Mouse (Mus musculus) MEL (cell line): ENCODE measurements around the gene Enthd1.

Experiments
- CTCF ChIP-seq, 3 experiments: IDR thresholded peaks in 2 of 3; conservative IDR thresholded peaks in 1 of 3; 2 replicates each; pipeline ENCODE4 v1.5.1; 2011 to 2012; ENCODE audit warnings: low read length in 3 of 3, low read depth in 2 of 3, mild to moderate bottlenecking in 2 of 3, improper control_type of control experiment in 1 of 3, inconsistent platforms in 1 of 3, mixed read lengths in 1 of 3, moderate library complexity in 1 of 3; ENCODE audit not compliant: control insufficient read depth in 1 of 3, insufficient read depth in 1 of 3, poor library complexity in 1 of 3, severe bottlenecking in 1 of 3
- EP300 ChIP-seq, 2 experiments: IDR thresholded peaks; 2 replicates each; pipeline ENCODE4 v1.6.1; 2011; ENCODE audit warnings: improper control_type of control experiment in 2 of 2, low read length in 2 of 2, low read depth in 1 of 2, mild to moderate bottlenecking in 1 of 2
- GABPA ChIP-seq: IDR thresholded peaks from 2 replicates; pipeline ENCODE4 v1.6.1; 2012; ENCODE audit warnings: low read depth, mild to moderate bottlenecking, inconsistent platforms, low read length, improper control_type of control experiment, moderate library complexity
- GATA1 ChIP-seq: IDR thresholded peaks from 2 replicates; pipeline ENCODE4 v1.6.1; 2011; ENCODE audit warnings: low read depth, low read length, improper control_type of control experiment
- HCFC1 ChIP-seq: IDR thresholded peaks from 2 replicates; pipeline ENCODE4 v1.6.1; 2012; ENCODE audit warnings: low read depth, mild to moderate bottlenecking, inconsistent platforms, low read length, improper control_type of control experiment, moderate library complexity
- MAZ ChIP-seq: IDR thresholded peaks from 2 replicates; pipeline ENCODE4 v1.6.1; 2012; ENCODE audit warnings: low read depth, mild to moderate bottlenecking, inconsistent platforms, low read length, improper control_type of control experiment
- POLR2A ChIP-seq, 2 experiments: IDR thresholded peaks; 2 replicates each; pipeline ENCODE4 v1.6.1; 2011 to 2012; ENCODE audit warnings: low read length in 2 of 2, mild to moderate bottlenecking in 2 of 2, control low read depth in 1 of 2, improper control_type of control experiment in 1 of 2, low read depth in 1 of 2, moderate library complexity in 1 of 2; ENCODE audit not compliant: control insufficient read depth in 1 of 2, insufficient read depth in 1 of 2, poor library complexity in 1 of 2
- TCF12 ChIP-seq: IDR thresholded peaks from 2 replicates; pipeline ENCODE4 v1.6.1; 2014; ENCODE audit warnings: low read depth, mild to moderate bottlenecking, inconsistent platforms, low read length, improper control_type of control experiment, moderate library complexity
- ZNF384 ChIP-seq: IDR thresholded peaks from 2 replicates; pipeline ENCODE4 v1.6.1; 2012; ENCODE audit warnings: low read depth, mild to moderate bottlenecking, inconsistent platforms, low read length, improper control_type of control experiment

DNA sequence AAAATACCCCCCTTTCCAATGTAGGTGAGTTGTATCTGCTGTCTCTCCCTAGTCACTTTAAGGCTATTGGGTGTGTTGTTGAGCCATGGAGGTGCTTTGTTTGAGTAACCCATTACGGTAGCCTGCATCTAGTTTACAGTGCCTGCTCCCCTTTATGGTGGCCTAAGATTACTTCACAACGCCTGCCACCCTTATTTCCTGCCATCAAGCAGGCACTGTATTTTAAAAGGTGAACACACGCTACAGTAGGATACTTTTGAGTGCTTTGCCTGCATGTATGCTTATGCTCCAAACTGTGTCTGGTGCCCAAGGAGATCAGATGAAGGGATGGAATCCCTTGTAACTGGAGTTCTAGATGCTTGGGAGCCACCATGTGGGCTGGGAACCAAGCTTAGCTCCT lies 2.2 kb upstream of the Enthd1 start:
- TF ChIP-seq POLR2A (IDR thresholded peaks at IDR 0.05; ENCODE audit: control insufficient read depth in 1 of 2, insufficient read depth in 1 of 2, low read depth in 1 of 2, low read length in 2 of 2, poor library complexity in 1 of 2) (no peak), CTCF (IDR thresholded peaks at IDR 0.05 in 2 of 3, conservative IDR thresholded peaks at IDR 0.05 in 1 of 3; ENCODE audit: control insufficient read depth in 1 of 3, insufficient read depth in 1 of 3, low read depth in 2 of 3, low read length in 3 of 3, poor library complexity in 1 of 3, severe bottlenecking in 1 of 3) (no peak), TCF12 (no peak), ZNF384 (no peak), EP300 (IDR thresholded peaks at IDR 0.05; ENCODE audit: low read depth in 1 of 2, low read length in 2 of 2) (no peak), GATA1 (no peak), HCFC1 (no peak), GABPA (no peak), MAZ (no peak)
